Mouse (Mus musculus) brain, embryonic 14.5 days (tissue): ENCODE measurements around the gene Cdkn1c.

Experiments used
- CTCF ChIP-seq: fragments of 200-500 bp; IDR thresholded peaks from 2 replicates; pipeline ENCODE4 v1.5.1; 2012; ENCODE audit warnings: inconsistent platforms, mild to moderate bottlenecking, moderate library complexity, borderline replicate concordance; ENCODE audit not compliant: insufficient read depth, insufficient read length; ENCODE audit errors: extremely low read depth
- POLR2A ChIP-seq: fragments of 200-500 bp; IDR thresholded peaks from 2 replicates; pipeline ENCODE4 v1.6.1; 2012; ENCODE audit warnings: mild to moderate bottlenecking, inconsistent platforms, borderline replicate concordance; ENCODE audit not compliant: poor library complexity, insufficient read depth, insufficient read length, severe bottlenecking; ENCODE audit errors: extremely low read depth

DNA sequence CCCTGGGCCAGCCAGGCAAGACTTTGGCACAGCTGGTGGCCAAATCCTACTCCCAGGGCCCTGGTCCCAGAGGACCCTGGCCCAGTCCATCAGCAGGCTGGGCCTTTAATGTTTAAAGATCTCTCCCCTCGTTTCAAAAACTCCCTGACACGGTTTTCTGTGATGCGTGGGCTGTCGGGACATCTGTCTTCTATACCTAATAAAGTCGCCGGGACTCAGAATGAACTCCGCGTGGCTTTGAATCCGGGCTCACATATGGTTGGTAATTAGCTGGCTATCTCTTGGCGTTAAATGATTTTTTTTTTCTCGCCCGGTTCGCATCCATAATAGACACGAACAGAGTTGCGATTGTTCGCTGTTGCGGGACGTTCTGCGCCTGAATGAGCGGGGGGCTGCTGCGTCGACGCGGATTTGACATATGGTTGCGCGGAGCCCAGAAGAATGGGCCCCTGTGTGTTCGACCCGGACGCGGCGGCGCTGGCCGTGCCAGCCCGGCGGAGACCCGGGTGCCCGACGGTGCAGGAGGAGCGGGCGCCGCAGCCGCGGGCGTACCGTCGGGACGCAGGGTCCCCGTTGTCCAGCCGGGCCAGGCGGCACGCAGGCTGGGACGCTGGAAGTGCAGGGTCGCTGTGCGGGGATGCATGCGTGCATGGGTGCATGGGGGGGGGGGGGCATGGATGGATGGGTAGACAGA is 15.7 kb downstream of the Cdkn1c start:
- TF ChIP-seq CTCF (no peak), POLR2A (0 out of 2 replicates have a peak, but pooled peaks have one; percentile 20)
